Mouse (Mus musculus) embryonic facial prominence, embryonic 14.5 days (tissue): ENCODE measurements around the gene Rin2. TPM values are rescaled to one million over a fixed set of nuclear protein-coding genes. Genes with fewer than 3 reads are reported as not detected.

Source experiments
- ATAC-seq: fragments of 200-750 bp; cut with Nextera tagmentation; 2 replicates; pipeline ENCODE4 v1.8.0; 2017; ENCODE audit warnings: low read depth, moderate number of reproducible peaks, moderate TSS enrichment
- DNase-seq: peaks from one replicate; pipeline ENCODE4 v3.0.0-alpha.2; 2015; ENCODE audit warnings: low spot score
- H3K27ac ChIP-seq: fragments of 300-500 bp; sonication (generic); replicated peaks from 2 replicates; pipeline ENCODE4 v1.5.1; 2014; ENCODE audit warnings: low read depth, mild to moderate bottlenecking, low read length, moderate library complexity
- H3K27me3 ChIP-seq: fragments of 300-500 bp; sonication (generic); replicated peaks from 2 replicates; pipeline ENCODE4 v1.6.1; 2014; ENCODE audit warnings: low read length; ENCODE audit not compliant: control insufficient read depth, insufficient read depth
- H3K36me3 ChIP-seq: fragments of 300-500 bp; sonication (generic); 2 replicates; pipeline ENCODE4 v1.6.1; 2014; ENCODE audit warnings: low read length, mixed read lengths; ENCODE audit not compliant: control insufficient read depth, insufficient read depth
- H3K4me1 ChIP-seq: fragments of 300-500 bp; sonication (generic); 2 replicates; pipeline ENCODE4 v1.6.1; 2014; ENCODE audit warnings: antibody characterized with exemption, low read length; ENCODE audit not compliant: control insufficient read depth, insufficient read depth
- H3K4me2 ChIP-seq: fragments of 300-500 bp; sonication (generic); 2 replicates; pipeline ENCODE4 v1.6.1; 2014; ENCODE audit warnings: low read depth, mild to moderate bottlenecking, low read length, moderate library complexity, mixed read lengths
- H3K4me3 ChIP-seq: fragments of 300-500 bp; sonication (generic); 2 replicates; pipeline ENCODE4 v1.5.1; 2014; ENCODE audit warnings: low read depth, mild to moderate bottlenecking, low read length
- H3K9ac ChIP-seq: fragments of 300-500 bp; sonication (generic); 2 replicates; pipeline ENCODE4 v1.6.1; 2014; ENCODE audit warnings: low read depth, mild to moderate bottlenecking, low read length, moderate library complexity, mixed read lengths
- H3K9me3 ChIP-seq: fragments of 300-500 bp; sonication (generic); 2 replicates; pipeline ENCODE4 v1.6.1; 2016; ENCODE audit warnings: low read length; ENCODE audit not compliant: control insufficient read depth
- WGBS: fragments of 180-500 bp; shearing (Covaris S2); extraction: QIAGEN DNeasy Blood & Tissue Kit; methylation state at CpG from one replicate; pipeline ENCODE4 v1.1.7; 2014; 5-methylcytosine and 5-hydroxymethylcytosine counted together
- polyA plus RNA-seq: library from polyadenylated mRNA; unstranded; fragments of >200 nt; fragmentation: Nextera tagmentation; extraction: Ambion mirVana; gene quantifications from 2 replicates; pipeline ENCODE4 v1.2.1, GENCODE M21; 2014

Gene Rin2
- polyA plus RNA-seq, 1 experiment from 2014 or later, result 33.0 TPM

DNA sequence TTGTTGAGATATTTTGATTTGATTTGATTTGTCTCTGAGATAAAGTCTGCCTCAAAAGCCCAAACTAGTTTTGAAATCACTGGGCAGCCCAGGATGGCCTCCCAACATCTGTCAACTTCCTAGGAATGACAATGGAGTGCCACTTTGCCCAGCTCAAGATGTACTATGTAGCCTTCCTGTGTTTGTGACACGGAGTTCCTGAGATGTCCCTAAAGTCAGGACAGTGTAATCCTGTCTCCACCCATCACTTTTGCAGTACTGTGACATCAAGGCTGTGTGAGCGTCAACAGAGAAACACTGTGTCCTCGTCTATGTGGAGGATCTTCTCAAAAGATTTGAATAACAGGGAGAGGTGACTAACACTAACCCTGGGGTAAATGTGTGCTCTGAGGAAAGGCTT lies 123.9 kb downstream of the Rin2 start:
- Histone ChIP-seq H3K4me1 (no peaks in the 10 kb centered on the region), H3K4me2 (no peak overlapping the region), H3K36me3 (no peaks in the 10 kb centered on the region), H3K9me3 (no peaks in the 10 kb centered on the region), H3K27ac (no peak overlapping the region), H3K4me3 (no peak overlapping the region), H3K9ac (no peak overlapping the region), H3K27me3 (no peaks in the 10 kb centered on the region)
- ATAC-seq, result no peak
- 83% methylated on average over 3 of the region's 3 CpGs for WGBS
- no peak for DNase-seq

GRCm38 (mm10) chr2:145801322-145802052 lies 126.5 kb downstream of the Rin2 start:
- Histone ChIP-seq H3K4me2 (no peak overlapping the region), H3K4me3 (no peak overlapping the region), H3K27ac (no peak overlapping the region), H3K27me3 (no peaks in the 10 kb centered on the region), H3K9ac (no peak overlapping the region), H3K9me3 (peaks cover 17% of the 10 kb centered on the region), H3K4me1 (no peaks in the 10 kb centered on the region), H3K36me3 (peaks cover 6% of the 10 kb centered on the region; the same call in 1 of the 2 replicates)
- no peak for ATAC-seq
- peak; percentile 16 for DNase-seq
- 57% methylated on average over 9 of the region's 9 CpGs for WGBS

DNA sequence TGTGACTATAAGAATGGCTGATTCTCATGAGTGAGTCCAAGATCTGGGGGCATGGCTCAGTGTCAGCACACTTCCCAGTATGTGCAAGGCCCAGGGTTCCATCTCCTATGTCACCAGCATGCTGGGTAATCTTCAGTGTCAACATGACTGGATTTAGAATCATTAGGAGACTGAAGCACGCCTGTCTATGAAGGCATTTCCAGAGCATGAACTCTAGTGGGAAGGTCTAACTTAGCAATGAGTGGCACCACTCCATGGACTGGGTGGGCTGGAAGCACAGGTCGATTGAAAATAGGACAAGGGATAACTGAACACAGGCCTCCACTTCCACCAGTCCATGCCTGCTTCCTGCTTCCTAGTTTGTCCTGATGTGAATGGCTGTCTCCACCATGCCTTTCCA lies 127.6 kb downstream of the Rin2 start:
- Histone ChIP-seq H3K4me1 (no peaks in the 10 kb centered on the region), H3K27me3 (no peaks in the 10 kb centered on the region), H3K9me3 (peaks cover 17% of the 10 kb centered on the region), H3K36me3 (peaks cover 6% of the 10 kb centered on the region; the same call in 1 of the 2 replicates), H3K27ac (no peak overlapping the region), H3K4me3 (no peak overlapping the region), H3K4me2 (no peak overlapping the region), H3K9ac (no peak overlapping the region)
- DNase-seq (no peak), ATAC-seq (no peak)
- WGBS, result 84% methylated on average over 2 of the region's 2 CpGs

- ATAC-seq, result no peak
- Histone ChIP-seq H3K9me3 (peaks cover 17% of the 10 kb centered on the region), H3K27me3 (no peaks in the 10 kb centered on the region), H3K4me1 (no peaks in the 10 kb centered on the region), H3K27ac (no peak overlapping the region), H3K4me3 (no peak overlapping the region), H3K9ac (no peak overlapping the region), H3K36me3 (peaks cover 6% of the 10 kb centered on the region; the same call in 1 of the 2 replicates), H3K4me2 (no peak overlapping the region)
- WGBS, result 92% methylated on average over 10 of the region's 10 CpGs
- DNase-seq, result no peak
These were observed 128.9 kb downstream of the Rin2 start for GRCm38 (mm10) chr2:145803822-145804342.

- Histone ChIP-seq H3K9me3 (peaks cover 17% of the 10 kb centered on the region), H3K4me1 (no peaks in the 10 kb centered on the region), H3K4me3 (no peak overlapping the region), H3K27ac (no peak overlapping the region), H3K27me3 (no peaks in the 10 kb centered on the region), H3K9ac (no peak overlapping the region), H3K4me2 (no peak overlapping the region), H3K36me3 (peaks cover 6% of the 10 kb centered on the region; the same call in 1 of the 2 replicates)
- WGBS, result 87% methylated on average over 6 of the region's 6 CpGs
- DNase-seq, result no peak
- ATAC-seq, result no peak
These were observed 129.5 kb downstream of the Rin2 start for GRCm38 (mm10) chr2:145804524-145804923.

DNA sequence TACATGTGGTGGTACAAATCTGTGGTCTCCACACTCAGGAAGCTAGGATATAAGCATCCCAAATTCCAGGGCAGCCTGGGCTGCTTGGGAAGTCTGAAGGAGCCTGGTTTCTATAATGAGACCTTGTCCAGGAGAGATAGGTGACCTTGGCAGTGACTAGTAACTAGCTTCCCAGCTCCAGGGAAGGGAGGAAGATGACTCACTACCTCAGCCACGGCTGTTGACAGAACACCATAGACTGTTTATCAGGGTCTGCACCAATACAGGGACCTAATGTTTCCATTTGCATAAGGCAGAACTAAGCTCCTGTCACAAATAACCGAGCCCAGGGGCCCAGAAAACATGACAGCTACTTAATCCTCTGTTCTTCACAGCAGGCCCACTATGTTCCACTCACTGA lies 132.3 kb downstream of the Rin2 start:
- no peak overlapping the region for H3K4me3 ChIP-seq
- no peak overlapping the region for H3K4me2 ChIP-seq
- no peaks in the 10 kb centered on the region for H3K27me3 ChIP-seq
- H3K9me3 ChIP-seq, result peaks cover 23% of the 10 kb centered on the region
- H3K27ac ChIP-seq, result no peak overlapping the region
- DNase-seq (no peak), ATAC-seq (no peak)
- WGBS, result 63% methylated on average over 2 of the region's 2 CpGs
- H3K36me3 ChIP-seq, result peaks cover 6% of the 10 kb centered on the region; the same call in 1 of the 2 replicates
- no peak overlapping the region for H3K9ac ChIP-seq
- no peaks in the 10 kb centered on the region for H3K4me1 ChIP-seq

DNA sequence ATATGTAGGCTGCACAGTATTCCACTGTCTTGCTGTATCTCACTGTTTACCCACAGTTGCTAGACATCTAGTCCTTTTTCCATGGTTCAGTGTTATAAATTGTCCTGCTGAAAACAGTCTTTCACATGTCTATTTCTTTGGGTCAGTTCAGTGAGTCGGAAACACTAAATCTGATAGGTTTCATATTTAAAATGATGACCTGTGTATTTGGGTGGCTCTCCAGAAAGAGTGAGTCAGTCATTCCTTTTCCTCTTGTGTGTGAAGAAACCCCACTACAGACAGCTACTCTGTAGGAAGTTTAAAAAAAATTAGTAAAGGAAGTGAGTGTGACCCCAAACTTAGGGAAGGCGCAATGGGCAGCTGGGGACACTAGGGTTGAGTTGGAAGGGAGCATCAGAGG lies 133.2 kb downstream of the Rin2 start:
- Histone ChIP-seq H3K4me2 (no peak overlapping the region), H3K27ac (no peak overlapping the region), H3K9me3 (peaks cover 23% of the 10 kb centered on the region), H3K27me3 (no peaks in the 10 kb centered on the region), H3K9ac (no peak overlapping the region), H3K4me1 (no peaks in the 10 kb centered on the region), H3K4me3 (no peak overlapping the region), H3K36me3 (peaks cover 6% of the 10 kb centered on the region; the same call in 1 of the 2 replicates)
- DNase-seq, result no peak
- ATAC-seq, result no peak
- WGBS, result 94% methylated on average over 2 of the region's 2 CpGs

DNA sequence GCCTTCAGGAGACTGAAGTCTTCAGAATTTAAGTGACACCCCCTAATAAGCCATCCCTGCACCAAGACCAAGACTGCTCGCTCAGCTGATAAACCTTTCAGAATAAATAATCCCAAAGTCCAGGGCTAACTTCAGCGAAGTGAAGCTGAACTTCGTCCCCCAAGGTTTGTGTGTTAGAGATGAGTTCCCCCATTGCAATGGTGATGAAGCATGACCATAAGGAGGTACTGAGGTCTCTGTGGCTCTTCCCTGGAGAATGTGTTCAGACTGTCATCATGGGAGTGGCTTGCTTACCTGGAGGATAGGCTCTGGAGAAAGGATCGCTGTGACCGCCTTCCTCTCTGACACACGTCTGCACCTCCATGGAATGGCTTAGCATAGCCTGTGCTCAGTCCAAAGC lies 133.7 kb downstream of the Rin2 start:
- H3K4me2 ChIP-seq, result no peak overlapping the region
- no peak overlapping the region for H3K4me3 ChIP-seq
- no peak overlapping the region for H3K9ac ChIP-seq
- no peak for ATAC-seq
- no peaks in the 10 kb centered on the region for H3K27me3 ChIP-seq
- WGBS, result 90% methylated on average over 6 of the region's 6 CpGs
- H3K36me3 ChIP-seq, result peaks cover 6% of the 10 kb centered on the region; the same call in 1 of the 2 replicates
- no peaks in the 10 kb centered on the region for H3K4me1 ChIP-seq
- H3K27ac ChIP-seq, result no peak overlapping the region
- H3K9me3 ChIP-seq, result peaks cover 23% of the 10 kb centered on the region
- DNase-seq, result no peak

DNA sequence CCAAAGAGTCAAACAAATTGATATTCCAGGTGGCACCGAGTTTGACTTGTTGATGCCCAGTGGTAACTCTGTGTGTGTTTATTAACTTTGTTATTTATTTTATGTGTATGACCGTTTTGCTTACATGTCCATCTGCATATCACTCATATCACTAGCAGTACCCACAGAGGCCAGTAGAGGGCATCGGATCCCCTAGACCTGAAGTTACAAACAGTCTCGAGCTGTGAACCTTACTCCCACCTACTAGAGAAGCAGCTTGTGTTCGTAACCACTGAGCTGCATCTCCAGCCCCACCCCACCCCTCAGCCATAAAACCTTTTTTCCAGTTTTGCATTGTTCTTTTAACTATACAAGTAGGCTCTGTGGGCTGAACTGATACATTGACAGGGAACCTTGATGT lies 135.7 kb downstream of the Rin2 start:
- Histone ChIP-seq H3K9ac (no peak overlapping the region), H3K4me1 (no peaks in the 10 kb centered on the region), H3K9me3 (peaks cover 18% of the 10 kb centered on the region), H3K27me3 (no peaks in the 10 kb centered on the region), H3K27ac (no peak overlapping the region), H3K36me3 (peaks cover 5% of the 10 kb centered on the region; the same call in 1 of the 2 replicates), H3K4me3 (no peak overlapping the region), H3K4me2 (no peak overlapping the region)
- DNase-seq, result no peak
- WGBS, result 48% methylated on average over 5 of the region's 5 CpGs
- no peak for ATAC-seq
